Mouse (Mus musculus) kidney, postnatal 14 days (tissue): Measurements from ENCODE around the gene Top1.
"Not testable (repeated sequence)": the region's sequence is repeated elsewhere in the genome, so short reads cannot be mapped to it uniquely, and the experiment has no call there.

Experiments
- DNase-seq: peaks from one replicate; pipeline ENCODE4 v3.0.0; 2022; ENCODE audit warnings: mixed read lengths

Gene Top1

DNA sequence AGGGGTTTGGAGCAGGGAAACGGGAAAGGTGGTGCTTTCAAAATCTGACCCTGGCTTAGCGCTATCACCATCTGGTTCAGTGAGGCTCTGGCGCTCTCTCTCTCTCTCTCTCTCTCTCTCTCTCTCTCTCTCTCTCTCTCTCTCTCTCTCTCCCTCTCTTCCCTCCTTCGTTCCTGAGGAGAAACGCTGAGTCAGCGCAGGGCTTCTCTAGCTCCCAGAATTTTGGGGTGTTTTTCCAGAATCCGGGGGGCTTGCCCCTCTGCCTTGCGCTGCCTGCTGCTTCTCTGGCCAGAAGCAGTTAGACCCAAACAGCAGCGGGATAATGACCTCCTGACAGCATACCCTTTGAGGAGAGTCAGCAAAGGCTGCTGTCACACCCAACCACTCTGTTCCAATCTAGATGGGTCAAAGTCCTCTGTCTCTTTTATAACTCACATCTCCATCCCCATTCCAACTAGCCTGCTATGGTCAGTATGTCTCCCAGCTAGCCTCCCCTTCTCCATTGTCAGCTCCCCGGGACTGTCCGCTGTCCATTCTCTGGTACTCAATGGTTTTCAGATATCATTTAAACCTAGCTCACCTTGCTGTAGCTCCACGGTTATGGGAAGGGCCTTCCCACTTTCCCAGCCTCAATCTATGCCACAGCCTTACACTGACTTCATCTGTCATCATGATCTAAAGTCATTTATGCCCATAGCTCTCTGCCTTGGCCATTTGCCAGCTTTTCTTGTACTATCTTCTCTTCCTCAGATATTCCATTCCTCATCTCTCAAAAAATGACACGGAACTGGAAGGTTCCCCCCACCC, 5.6 kb upstream of the Top1 start:
- DNase-seq = no peak

DNA sequence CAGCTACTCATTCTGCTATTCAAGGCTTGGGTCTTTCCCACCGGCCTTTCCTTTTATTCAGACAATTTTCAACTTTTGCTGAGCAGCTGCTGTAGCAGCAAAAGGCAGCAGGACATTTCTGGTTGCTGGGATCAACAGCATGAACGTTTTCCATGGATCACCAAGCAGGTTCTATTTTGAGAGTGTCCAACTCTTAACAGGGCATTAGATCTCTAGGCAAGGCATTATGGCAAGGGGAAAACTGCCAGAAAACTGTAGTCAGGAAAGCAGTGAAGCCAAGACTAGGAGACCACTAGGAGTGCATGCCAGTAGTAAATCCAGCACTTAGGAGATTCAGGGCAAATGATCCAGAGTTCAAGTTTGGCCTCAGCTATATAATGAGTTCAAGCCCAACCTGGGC, 4.5 kb upstream of the Top1 start:
- DNase-seq = peak; percentile 21

DNA sequence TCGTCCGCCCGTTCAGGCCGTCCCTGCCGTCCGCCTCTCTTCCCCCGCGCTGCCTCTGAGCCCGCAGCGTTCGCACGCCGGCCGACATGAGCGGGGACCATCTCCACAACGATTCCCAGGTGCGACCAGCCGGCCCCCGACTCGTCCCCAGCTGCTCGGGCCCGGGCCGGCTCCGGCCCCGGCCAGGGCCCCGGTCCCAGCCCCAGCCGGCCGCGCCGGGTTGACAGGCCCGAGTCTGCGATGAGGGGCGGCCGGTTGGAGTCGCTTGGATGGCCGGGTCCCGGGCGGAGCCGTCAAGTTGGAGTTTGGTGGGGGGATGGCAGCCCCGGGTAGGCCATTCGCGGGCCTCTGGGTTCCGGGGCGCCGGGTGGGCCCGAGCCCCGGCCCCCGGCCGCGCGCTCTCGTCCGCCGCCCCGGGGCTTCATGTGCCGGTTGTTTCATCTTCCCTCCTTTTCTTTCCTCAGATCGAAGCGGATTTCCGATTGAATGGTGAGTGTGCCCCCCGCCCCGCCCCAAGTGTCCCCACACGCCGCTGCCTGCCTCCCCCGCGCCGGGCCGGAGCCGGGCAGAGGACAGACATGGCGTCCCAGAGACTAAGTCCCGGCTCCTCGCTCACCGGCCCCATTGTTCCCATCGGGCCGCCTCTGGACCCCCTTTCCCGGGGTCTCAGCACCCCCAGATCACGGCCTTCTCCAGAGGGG, 606 bp downstream of the Top1 start:
- peak; percentile 68 for DNase-seq

DNA sequence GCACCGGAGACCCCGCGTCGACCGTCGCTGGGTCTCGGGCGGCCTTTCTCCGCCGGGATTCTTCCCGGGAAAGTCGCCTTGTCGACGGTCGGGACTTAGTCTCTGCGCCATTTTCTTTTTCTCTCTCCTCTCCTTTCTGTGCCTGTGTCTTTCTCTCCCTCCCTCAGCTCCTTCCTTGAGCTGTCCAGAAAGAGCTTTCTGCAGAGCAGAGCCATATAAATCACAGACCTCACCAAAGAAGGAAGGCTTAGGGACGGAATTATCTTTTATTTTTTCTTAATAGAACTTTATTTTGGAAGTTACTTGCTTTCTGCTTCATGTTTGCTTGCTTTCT, 1.1 kb downstream of the Top1 start:
- DNase-seq = no peak

DNA sequence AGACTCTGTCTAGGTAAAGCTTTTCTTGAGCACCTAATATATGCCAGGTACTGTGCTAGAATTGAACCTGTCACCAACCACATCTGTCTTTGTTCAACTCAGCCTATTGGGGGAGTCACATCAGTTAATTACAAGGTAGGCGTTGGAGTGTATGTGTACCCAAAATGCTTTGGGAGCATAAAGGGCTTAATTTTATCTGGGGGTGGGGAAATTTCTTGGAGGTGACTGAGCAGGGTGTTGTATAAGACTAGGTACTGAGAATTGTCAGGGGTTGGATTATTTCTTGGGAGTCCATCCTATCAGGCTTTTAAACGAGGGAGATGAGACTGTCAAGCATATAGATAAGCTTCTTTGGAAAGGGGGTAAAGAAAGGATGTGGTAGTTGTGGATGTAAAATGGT, 2.4 kb downstream of the Top1 start:
- DNase-seq = no peak

GRCm38 (mm10) chr2:160649072-160649471, 3.4 kb downstream of the Top1 start:
- DNase-seq = no peak

GRCm38 (mm10) chr2:160651165-160651564, 5.5 kb downstream of the Top1 start:
- DNase-seq = no peak

GRCm38 (mm10) chr2:160653218-160653617, 7.5 kb downstream of the Top1 start:
- DNase-seq = no peak

DNA sequence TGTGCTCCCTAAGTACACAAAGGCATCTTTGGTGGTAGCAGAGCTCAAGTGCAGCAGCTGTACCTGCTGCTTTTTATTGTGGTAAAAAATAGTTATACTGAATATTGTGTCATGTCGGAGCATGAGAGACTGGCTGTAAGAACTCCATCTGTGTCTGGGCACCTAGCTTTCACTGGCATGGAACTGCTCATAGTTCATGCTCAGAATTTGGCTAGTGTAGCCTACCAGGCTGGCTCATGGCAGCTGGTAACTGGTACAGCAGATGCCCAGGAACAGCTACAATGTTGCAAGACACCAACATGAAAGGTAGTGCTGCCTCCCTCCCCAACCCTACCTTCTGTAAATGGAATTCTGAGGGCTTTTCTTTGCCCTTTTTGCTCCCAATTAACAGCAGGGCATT, 9.9 kb downstream of the Top1 start:
- no peak for DNase-seq

GRCm38 (mm10) chr2:160656234-160656633, 10.5 kb downstream of the Top1 start:
- DNase-seq = no peak

- DNase-seq = no peak
These were observed 12.2 kb downstream of the Top1 start for GRCm38 (mm10) chr2:160657801-160658442.

GRCm38 (mm10) chr2:160658811-160659210, 13.1 kb downstream of the Top1 start:
- no peak for DNase-seq

GRCm38 (mm10) chr2:160664421-160664820, 18.7 kb downstream of the Top1 start:
- peak; percentile 24 for DNase-seq

- DNase-seq = not testable (repeated sequence)
These were observed 19.3 kb downstream of the Top1 start for GRCm38 (mm10) chr2:160664986-160665385.

DNA sequence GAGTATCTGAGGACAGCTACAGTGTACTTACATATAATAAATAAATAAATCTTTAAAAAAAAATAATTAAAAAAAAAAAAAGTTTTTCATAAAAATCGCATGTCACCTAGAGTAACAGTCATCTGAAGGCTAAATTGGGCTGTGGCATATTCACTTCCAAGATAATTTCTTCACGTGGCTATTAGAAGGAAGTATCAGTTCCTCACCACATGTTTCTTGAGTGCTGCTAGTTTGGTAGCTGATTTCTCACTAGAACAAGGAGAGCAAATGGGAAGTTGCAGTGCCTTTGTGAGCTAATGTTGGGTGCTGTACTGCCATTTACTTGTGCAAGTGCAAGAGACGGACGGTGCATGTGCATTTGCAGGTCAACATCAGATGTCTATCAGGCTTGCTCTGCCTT, 21.6 kb downstream of the Top1 start:
- no peak for DNase-seq

DNA sequence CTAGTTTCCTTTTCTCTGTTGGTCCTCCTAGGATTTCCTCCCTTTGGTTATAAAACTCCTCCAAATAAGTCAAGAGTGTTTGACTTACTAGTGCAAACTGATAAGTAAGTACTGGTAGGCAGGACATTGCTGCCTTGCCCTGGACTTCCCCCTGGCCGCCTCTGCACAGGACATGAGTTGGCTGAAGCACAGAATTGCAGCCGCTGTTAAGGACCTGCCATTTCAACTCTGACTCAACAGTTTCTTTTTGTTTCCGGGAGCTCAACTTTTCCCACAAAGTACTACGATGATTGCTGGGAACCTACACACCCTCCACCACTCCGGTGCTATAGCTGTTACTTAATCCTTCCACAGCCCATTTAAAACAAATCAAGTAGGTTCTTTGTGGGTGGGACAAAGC, 54.6 kb downstream of the Top1 start:
- DNase-seq = peak; percentile 56

GRCm38 (mm10) chr2:160701603-160702002, 55.9 kb downstream of the Top1 start:
- DNase-seq = no peak

- no peak for DNase-seq
These were observed 57.1 kb downstream of the Top1 start for GRCm38 (mm10) chr2:160702824-160703223.

GRCm38 (mm10) chr2:160707673-160708072, 62.0 kb downstream of the Top1 start:
- no peak for DNase-seq

DNA sequence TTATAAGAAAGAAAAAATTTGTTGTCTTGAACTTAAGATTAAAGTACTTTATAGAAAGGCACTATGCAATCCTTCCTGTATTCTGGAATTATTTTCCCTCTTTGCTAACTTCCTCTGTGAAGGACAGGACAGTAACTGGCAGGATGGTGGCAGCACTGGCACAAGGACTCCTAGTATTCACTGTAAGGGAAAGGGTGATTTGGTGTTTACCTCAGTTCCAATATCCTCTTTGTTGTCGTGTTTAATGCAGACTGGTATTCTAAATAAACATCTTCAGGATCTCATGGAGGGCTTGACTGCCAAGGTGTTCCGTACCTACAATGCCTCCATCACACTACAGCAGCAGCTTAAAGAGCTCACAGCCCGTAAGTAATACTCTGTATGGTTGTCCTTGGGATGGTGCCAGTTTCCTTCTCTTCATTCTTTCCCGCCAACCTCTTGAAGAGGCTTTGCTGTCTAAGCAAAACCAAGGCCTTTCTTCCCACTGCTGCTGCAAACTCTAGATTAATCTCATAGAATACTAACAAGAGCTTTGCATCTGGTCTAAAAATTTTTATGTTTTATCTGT, 69.9 kb downstream of the Top1 start:
- DNase-seq = no peak

- DNase-seq = peak; percentile 52
These were observed 71.6 kb downstream of the Top1 start for GRCm38 (mm10) chr2:160717269-160717668.

DNA sequence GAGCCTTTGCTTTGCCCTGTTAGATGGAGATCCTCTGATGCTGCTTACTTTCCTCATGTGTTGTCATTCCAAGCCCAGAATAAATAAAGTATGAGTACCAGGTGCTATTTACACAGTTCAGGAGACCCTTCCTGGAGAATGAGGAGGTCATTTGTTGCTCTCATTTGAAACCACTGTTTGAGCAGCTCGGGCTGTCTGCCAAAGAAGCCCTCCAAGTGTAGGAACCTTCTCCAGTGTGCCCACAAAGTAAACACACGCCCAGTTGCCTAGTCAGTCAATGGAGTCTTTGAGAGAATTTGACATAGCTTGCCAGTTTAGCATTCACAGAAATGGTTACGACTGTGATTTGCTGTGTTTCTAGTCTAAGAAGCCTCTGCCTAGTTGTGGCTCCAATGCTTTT, 73.1 kb downstream of the Top1 start:
- no peak for DNase-seq

DNA sequence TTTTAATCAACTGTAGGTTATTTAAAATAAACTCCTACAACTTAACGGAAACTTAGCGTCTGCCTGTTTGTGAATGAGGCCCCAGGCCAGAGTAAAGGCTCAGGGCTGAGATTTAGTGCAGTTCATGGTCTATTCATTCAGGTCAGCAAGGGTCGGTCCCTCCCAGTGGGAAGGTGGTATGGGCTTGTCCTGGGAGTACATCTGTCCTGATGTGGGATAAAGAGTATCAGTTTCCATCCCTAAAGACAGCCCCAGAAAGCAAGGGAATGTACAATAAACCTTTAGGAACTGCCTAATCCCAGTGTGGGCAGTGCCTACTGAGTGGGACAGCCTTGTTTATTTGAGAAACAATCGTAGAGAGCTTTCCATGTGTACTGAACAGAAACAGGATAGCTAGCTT, 77.0 kb downstream of the Top1 start:
- no peak for DNase-seq
